Mouse (Mus musculus) hindbrain, postnatal 0 days (tissue): ENCODE measurements at regions not wholly inside any gene's neighbourhood (a gene's known extent, or its start where the extent isn't known, plus 50 kb on each side); places are given as distances from the start of the nearest gene placed in this dataset.

Source experiments
- ATAC-seq: fragments of 200-750 bp; cut with Nextera tagmentation; 2 replicates; pipeline ENCODE4 v1.8.0; 2017; ENCODE audit warnings: mild to moderate bottlenecking, moderate TSS enrichment, moderate library complexity
- DNase-seq: peaks from one replicate; pipeline ENCODE4 v3.0.0-alpha.2; 2015; ENCODE audit warnings: low spot score
- H3K27ac ChIP-seq: fragments of 300-500 bp; sonication (generic); 2 replicates; pipeline ENCODE4 v1.5.1; 2014; ENCODE audit warnings: mild to moderate bottlenecking
- H3K27me3 ChIP-seq: fragments of 300-500 bp; sonication (generic); 2 replicates; pipeline ENCODE4 v1.6.1; 2014; ENCODE audit warnings: low read length, mixed read lengths; ENCODE audit not compliant: insufficient read depth
- H3K36me3 ChIP-seq: fragments of 300-500 bp; sonication (generic); 2 replicates; pipeline ENCODE4 v1.6.1; 2014; ENCODE audit warnings: low read length, mixed read lengths; ENCODE audit not compliant: insufficient read depth
- H3K4me1 ChIP-seq: fragments of 300-500 bp; sonication (generic); 2 replicates; pipeline ENCODE4 v1.6.1; 2014; ENCODE audit warnings: antibody characterized with exemption, low read length, mixed read lengths; ENCODE audit not compliant: insufficient read depth
- H3K4me2 ChIP-seq: fragments of 300-500 bp; sonication (generic); 2 replicates; pipeline ENCODE4 v1.6.1; 2014; ENCODE audit warnings: low read depth, mild to moderate bottlenecking, low read length, moderate library complexity, mixed read lengths
- H3K4me3 ChIP-seq: fragments of 300-500 bp; sonication (generic); 2 replicates; pipeline ENCODE4 v1.5.1; 2014; ENCODE audit warnings: low read length
- H3K9ac ChIP-seq: fragments of 300-500 bp; sonication (generic); replicated peaks from 2 replicates; pipeline ENCODE4 v1.6.1; 2014; ENCODE audit warnings: mild to moderate bottlenecking, low read length, moderate library complexity, mixed read lengths
- H3K9me3 ChIP-seq: fragments of 300-500 bp; sonication (generic); 2 replicates; pipeline ENCODE4 v1.6.1; 2016; ENCODE audit warnings: low read length, mixed read lengths
- CTCF ChIP-seq: IDR thresholded peaks from 2 replicates; pipeline ENCODE4 v1.5.1; 2016; ENCODE audit warnings: antibody characterized with exemption, control low read depth, low read depth
- WGBS: fragments of 180-500 bp; shearing (Covaris S2); extraction: QIAGEN DNeasy Blood & Tissue Kit; methylation state at CpG from one replicate; pipeline ENCODE4 v1.1.7; 2014; 5-methylcytosine and 5-hydroxymethylcytosine counted together

- Histone ChIP-seq H3K4me3 (no peak overlapping the region), H3K27ac (no peak overlapping the region), H3K9me3 (no peaks in the 10 kb centered on the region), H3K27me3 (no peaks in the 10 kb centered on the region), H3K36me3 (no peaks in the 10 kb centered on the region), H3K9ac (no peak overlapping the region), H3K4me2 (no peak overlapping the region), H3K4me1 (no peaks in the 10 kb centered on the region)
- no peak for DNase-seq
- WGBS, result 96% methylated on average over 1 of the region's 1 CpGs
- TF ChIP-seq CTCF, result no peak
- ATAC-seq, result no peak
Observed at GRCm38 (mm10) chr3:58302322-58302721, 112.2 kb upstream of the Tsc22d2 start.

- Histone ChIP-seq H3K9ac (no peak overlapping the region), H3K27me3 (no peaks in the 10 kb centered on the region), H3K9me3 (no peaks in the 10 kb centered on the region), H3K27ac (no peak overlapping the region), H3K4me1 (no peaks in the 10 kb centered on the region), H3K4me3 (no peak overlapping the region), H3K4me2 (no peak overlapping the region), H3K36me3 (no peaks in the 10 kb centered on the region)
- WGBS, result 34% methylated on average over 3 of the region's 3 CpGs
- no peak for DNase-seq
- no peak for ATAC-seq
- TF ChIP-seq CTCF, result no peak
Observed at GRCm38 (mm10) chr3:58303746-58304145, 110.8 kb upstream of the Tsc22d2 start.

- no peak for ATAC-seq
- H3K4me1 ChIP-seq, result no peaks in the 10 kb centered on the region
- 74% methylated on average over 8 of the region's 8 CpGs for WGBS
- no peak overlapping the region for H3K9ac ChIP-seq
- no peaks in the 10 kb centered on the region for H3K36me3 ChIP-seq
- DNase-seq, result no peak
- H3K9me3 ChIP-seq, result no peaks in the 10 kb centered on the region
- TF ChIP-seq CTCF, result no peak
- H3K27ac ChIP-seq, result no peak overlapping the region
- no peak overlapping the region for H3K4me3 ChIP-seq
- H3K4me2 ChIP-seq, result no peak overlapping the region
- H3K27me3 ChIP-seq, result no peaks in the 10 kb centered on the region
Observed at GRCm38 (mm10) chr3:58309601-58310000, 104.9 kb upstream of the Tsc22d2 start.

- ATAC-seq (no peak), DNase-seq (no peak)
- H3K4me3 ChIP-seq, result no peak overlapping the region
- H3K27me3 ChIP-seq, result no peaks in the 10 kb centered on the region
- H3K4me2 ChIP-seq, result no peak overlapping the region
- WGBS, result 88% methylated on average over 4 of the region's 4 CpGs
- no peaks in the 10 kb centered on the region for H3K4me1 ChIP-seq
- no peak for TF ChIP-seq CTCF
- H3K9ac ChIP-seq, result no peak overlapping the region
- no peaks in the 10 kb centered on the region for H3K9me3 ChIP-seq
- H3K27ac ChIP-seq, result no peak overlapping the region
- H3K36me3 ChIP-seq, result no peaks in the 10 kb centered on the region
Observed at GRCm38 (mm10) chr3:58310390-58310789, 104.1 kb upstream of the Tsc22d2 start.

GRCm38 (mm10) chr3:58311104-58311685, 103.3 kb upstream of the Tsc22d2 start:
- no peak overlapping the region for H3K27ac ChIP-seq
- no peak for ATAC-seq
- H3K4me1 ChIP-seq, result no peaks in the 10 kb centered on the region
- no peak overlapping the region for H3K4me2 ChIP-seq
- TF ChIP-seq CTCF, result no peak
- no peak for DNase-seq
- H3K27me3 ChIP-seq, result no peaks in the 10 kb centered on the region
- H3K9me3 ChIP-seq, result no peaks in the 10 kb centered on the region
- H3K36me3 ChIP-seq, result no peaks in the 10 kb centered on the region
- no peak overlapping the region for H3K4me3 ChIP-seq
- 90% methylated on average over 5 of the region's 5 CpGs for WGBS
- no peak overlapping the region for H3K9ac ChIP-seq

GRCm38 (mm10) chr3:58312623-58313022, 101.9 kb upstream of the Tsc22d2 start:
- no peak for DNase-seq
- Histone ChIP-seq H3K4me1 (no peaks in the 10 kb centered on the region), H3K9ac (no peak overlapping the region), H3K27ac (no peak overlapping the region), H3K36me3 (no peaks in the 10 kb centered on the region), H3K27me3 (no peaks in the 10 kb centered on the region), H3K4me3 (no peak overlapping the region), H3K9me3 (no peaks in the 10 kb centered on the region), H3K4me2 (no peak overlapping the region)
- no peak for ATAC-seq
- 64% methylated on average over 6 of the region's 6 CpGs for WGBS
- no peak for TF ChIP-seq CTCF

GRCm38 (mm10) chr3:58315236-58315635, 99.3 kb upstream of the Tsc22d2 start:
- H3K9ac ChIP-seq, result no peak overlapping the region
- no peaks in the 10 kb centered on the region for H3K9me3 ChIP-seq
- H3K4me3 ChIP-seq, result no peak overlapping the region
- no peak for TF ChIP-seq CTCF
- H3K27ac ChIP-seq, result no peak overlapping the region
- WGBS, result 74% methylated on average over 6 of the region's 6 CpGs
- ATAC-seq (no peak), DNase-seq (no peak)
- no peak overlapping the region for H3K4me2 ChIP-seq
- no peaks in the 10 kb centered on the region for H3K27me3 ChIP-seq
- no peaks in the 10 kb centered on the region for H3K36me3 ChIP-seq
- H3K4me1 ChIP-seq, result no peaks in the 10 kb centered on the region
